Mouse (Mus musculus): ENCODE data around the gene Mrpl20. TPM values are rescaled to one million over a fixed set of nuclear protein-coding genes. Genes with fewer than 3 reads are reported as not detected.

The Mrpl20 gene
- total RNA-seq, 2 experiments from 2014 or later, result 18.9 to 33.8 TPM

GRCm38 (mm10) chr4:155848434-155849095 is 45.9 kb downstream of the Mrpl20 start:
- ATAC-seq (replicated peaks; ENCODE audit: low FRiP score, poor library complexity, severe bottlenecking), result no peak

DNA sequence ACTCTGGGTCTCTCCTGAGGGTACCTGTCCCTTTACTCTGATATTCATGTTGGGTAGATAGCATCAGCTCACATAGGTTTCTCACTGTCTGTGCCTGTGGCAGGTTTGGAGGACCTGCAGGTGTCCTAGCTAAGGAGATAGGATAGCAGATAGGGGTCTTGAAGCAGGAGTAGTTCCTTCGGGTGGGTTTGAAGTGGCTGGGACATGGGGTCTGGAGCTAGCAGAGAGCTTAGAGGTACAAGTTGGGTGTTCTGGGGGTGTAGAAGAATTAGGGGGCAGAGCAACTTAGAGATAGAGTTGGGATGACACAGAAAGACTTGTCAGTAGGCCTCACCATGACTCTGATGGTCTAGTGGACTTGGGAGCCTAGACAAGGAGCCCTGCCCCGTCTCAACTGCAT is 46.7 kb downstream of the Mrpl20 start:
- no peak for ATAC-seq (replicated peaks; ENCODE audit: low FRiP score, poor library complexity, severe bottlenecking)

- no peak for ATAC-seq (replicated peaks; ENCODE audit: low FRiP score, poor library complexity, severe bottlenecking)
Observed at GRCm38 (mm10) chr4:155849792-155850451, 47.2 kb downstream of the Mrpl20 start.

- no peak for ATAC-seq (replicated peaks; ENCODE audit: low FRiP score, poor library complexity, severe bottlenecking)
Observed at GRCm38 (mm10) chr4:155851368-155851767, 48.7 kb downstream of the Mrpl20 start.

DNA sequence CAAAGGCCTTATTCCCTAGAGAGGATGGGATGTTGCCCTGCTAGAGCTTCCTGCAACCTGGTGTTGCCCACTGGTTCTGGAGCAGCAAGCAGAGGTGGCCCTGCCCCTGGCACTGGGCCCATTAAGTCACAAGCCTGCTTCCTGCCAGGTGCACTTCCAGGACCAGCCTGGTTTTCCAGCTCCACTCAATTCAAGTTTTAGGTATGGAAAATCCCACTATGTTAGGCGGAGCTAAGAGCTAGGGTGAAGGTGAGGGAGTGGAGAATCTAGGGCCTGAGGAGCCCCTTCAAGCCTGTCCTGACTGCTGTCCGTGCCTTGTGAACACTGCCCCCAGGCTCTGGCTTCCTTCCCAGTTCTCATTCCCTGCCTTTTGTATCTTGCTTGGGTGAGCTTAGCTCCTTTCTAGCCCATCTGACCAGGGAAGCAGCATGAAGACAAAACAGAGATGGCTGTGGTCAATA is 49.3 kb downstream of the Mrpl20 start:
- ATAC-seq (replicated peaks; ENCODE audit: low FRiP score, poor library complexity, severe bottlenecking), result no peak

GRCm38 (mm10) chr4:155853421-155853820 is 50.7 kb downstream of the Mrpl20 start:
- ATAC-seq (replicated peaks; ENCODE audit: low FRiP score, poor library complexity, severe bottlenecking), result no peak

GRCm38 (mm10) chr4:155854991-155855390 is 52.3 kb downstream of the Mrpl20 start:
- ATAC-seq (replicated peaks; ENCODE audit: low FRiP score, poor library complexity, severe bottlenecking), result no peak

GRCm38 (mm10) chr4:155856071-155856470 is 53.4 kb downstream of the Mrpl20 start:
- ATAC-seq (replicated peaks; ENCODE audit: low FRiP score, poor library complexity, severe bottlenecking), result no peak

- ATAC-seq (replicated peaks; ENCODE audit: low FRiP score, poor library complexity, severe bottlenecking), result no peak
Observed at GRCm38 (mm10) chr4:155856881-155857280, 54.2 kb downstream of the Mrpl20 start.

- ATAC-seq (replicated peaks; ENCODE audit: low FRiP score, poor library complexity, severe bottlenecking), result no peak
Observed at GRCm38 (mm10) chr4:155859318-155859717, 56.6 kb downstream of the Mrpl20 start.

Other genes starting within 250 kb of the Mrpl20 start
- 42.3 and 46.2 TPM in 2 replicates for gene Nadk, start 240.5 kb upstream of the Mrpl20 start, total RNA-seq (2015; ENCODE audit: low replicate concordance)
- 27.5 and 27.6 TPM in 2 replicates for gene Nadk, start 240.5 kb upstream of the Mrpl20 start, total RNA-seq (2017; ENCODE audit: low replicate concordance)
- 10.4 and 13.8 TPM in 2 replicates for gene Slc35e2, start 201.5 kb upstream of the Mrpl20 start, total RNA-seq (2015; ENCODE audit: low replicate concordance)
- 7.6 and 13.2 TPM in 2 replicates for gene Slc35e2, start 201.5 kb upstream of the Mrpl20 start, total RNA-seq (2017; ENCODE audit: low replicate concordance)
- 23.0 and 24.8 TPM in 2 replicates for gene Cdk11b, start 178.0 kb upstream of the Mrpl20 start, total RNA-seq (2015; ENCODE audit: low replicate concordance)
- gene Cdk11b, start 178.0 kb upstream of the Mrpl20 start, total RNA-seq (2017; ENCODE audit: low replicate concordance), result 20.7 and 51.7 TPM in 2 replicates
- not detected in 2 replicates for gene Gm10563, start 157.5 kb upstream of the Mrpl20 start, total RNA-seq (2015; ENCODE audit: low replicate concordance)
- not detected in 2 replicates for gene Gm10563, start 157.5 kb upstream of the Mrpl20 start, total RNA-seq (2017; ENCODE audit: low replicate concordance)
- 1.9 TPM in 1 of 2 replicates, not detected in the other for gene Mmp23, start 149.5 kb upstream of the Mrpl20 start, total RNA-seq (2015; ENCODE audit: low replicate concordance)
- not detected in 2 replicates for gene Mmp23, start 149.5 kb upstream of the Mrpl20 start, total RNA-seq (2017; ENCODE audit: low replicate concordance)
- 0.77 and 0.84 TPM in 2 replicates for gene Mib2, start 133.7 kb upstream of the Mrpl20 start, total RNA-seq (2015; ENCODE audit: low replicate concordance)
- 2.1 and 3.2 TPM in 2 replicates for gene Mib2, start 133.7 kb upstream of the Mrpl20 start, total RNA-seq (2017; ENCODE audit: low replicate concordance)
- not detected in 2 replicates for gene Fndc10, start 108.5 kb upstream of the Mrpl20 start, total RNA-seq (2015; ENCODE audit: low replicate concordance)
- gene Fndc10, start 108.5 kb upstream of the Mrpl20 start, total RNA-seq (2017; ENCODE audit: low replicate concordance), result 0.09 TPM in 1 of 2 replicates, not detected in the other
- 35.9 and 37.1 TPM in 2 replicates for gene Ssu72, start 98.1 kb upstream of the Mrpl20 start, total RNA-seq (2015; ENCODE audit: low replicate concordance)
- gene Ssu72, start 98.1 kb upstream of the Mrpl20 start, total RNA-seq (2017; ENCODE audit: low replicate concordance), result 28.3 and 43.4 TPM in 2 replicates
- 0.19 TPM in 1 of 2 replicates, not detected in the other for gene Tmem240, start 68.1 kb upstream of the Mrpl20 start, total RNA-seq (2015; ENCODE audit: low replicate concordance)
- gene Tmem240, start 68.1 kb upstream of the Mrpl20 start, total RNA-seq (2017; ENCODE audit: low replicate concordance), result not detected in 2 replicates
- gene Atad3a, start 41.8 kb upstream of the Mrpl20 start, total RNA-seq (2015; ENCODE audit: low replicate concordance), result 4.6 and 14.0 TPM in 2 replicates
- gene Atad3a, start 41.8 kb upstream of the Mrpl20 start, total RNA-seq (2017; ENCODE audit: low replicate concordance), result 11.9 and 17.4 TPM in 2 replicates
- gene Vwa1, start 28.2 kb upstream of the Mrpl20 start, total RNA-seq (2015; ENCODE audit: low replicate concordance), result not detected in 2 replicates
- not detected in 2 replicates for gene Vwa1, start 28.2 kb upstream of the Mrpl20 start, total RNA-seq (2017; ENCODE audit: low replicate concordance)
- gene Tmem88b, start 17.0 kb upstream of the Mrpl20 start, total RNA-seq (2015; ENCODE audit: low replicate concordance), result 1.3 TPM in 1 of 2 replicates, not detected in the other
- 0.42 and 1.3 TPM in 2 replicates for gene Tmem88b, start 17.0 kb upstream of the Mrpl20 start, total RNA-seq (2017; ENCODE audit: low replicate concordance)
- 2.5 TPM in 1 of 2 replicates, not detected in the other for gene Ankrd65, start 12.4 kb upstream of the Mrpl20 start, total RNA-seq (2015; ENCODE audit: low replicate concordance)
- gene Ankrd65, start 12.4 kb upstream of the Mrpl20 start, total RNA-seq (2017; ENCODE audit: low replicate concordance), result 1.7 and 4.3 TPM in 2 replicates
- gene Ccnl2, start 9.6 kb downstream of the Mrpl20 start, total RNA-seq (2015; ENCODE audit: low replicate concordance), result 117 and 136 TPM in 2 replicates
- 187 and 202 TPM in 2 replicates for gene Ccnl2, start 9.6 kb downstream of the Mrpl20 start, total RNA-seq (2017; ENCODE audit: low replicate concordance)
- 25.0 and 35.9 TPM in 2 replicates for gene Aurkaip1, start 28.4 kb downstream of the Mrpl20 start, total RNA-seq (2015; ENCODE audit: low replicate concordance)
- 48.7 and 56.0 TPM in 2 replicates for gene Aurkaip1, start 28.4 kb downstream of the Mrpl20 start, total RNA-seq (2017; ENCODE audit: low replicate concordance)
- 2.1 TPM in 1 of 2 replicates, not detected in the other for gene Mxra8, start 36.8 kb downstream of the Mrpl20 start, total RNA-seq (2015; ENCODE audit: low replicate concordance)
- not detected in 2 replicates for gene Mxra8, start 36.8 kb downstream of the Mrpl20 start, total RNA-seq (2017; ENCODE audit: low replicate concordance)
- 3.7 and 6.7 TPM in 2 replicates for gene Dvl1, start 44.5 kb downstream of the Mrpl20 start, total RNA-seq (2015; ENCODE audit: low replicate concordance)
- 4.8 and 6.3 TPM in 2 replicates for gene Dvl1, start 44.5 kb downstream of the Mrpl20 start, total RNA-seq (2017; ENCODE audit: low replicate concordance)
- gene Tas1r3, start 60.5 kb downstream of the Mrpl20 start, total RNA-seq (2015; ENCODE audit: low replicate concordance), result not detected in 2 replicates
- 0.14 and 0.85 TPM in 2 replicates for gene Tas1r3, start 60.5 kb downstream of the Mrpl20 start, total RNA-seq (2017; ENCODE audit: low replicate concordance)
- 1.5 and 1.7 TPM in 2 replicates for gene Cptp, start 66.6 kb downstream of the Mrpl20 start, total RNA-seq (2015; ENCODE audit: low replicate concordance)
- 2.5 and 6.4 TPM in 2 replicates for gene Cptp, start 66.6 kb downstream of the Mrpl20 start, total RNA-seq (2017; ENCODE audit: low replicate concordance)
- gene Ints11, start 66.7 kb downstream of the Mrpl20 start, total RNA-seq (2015; ENCODE audit: low replicate concordance), result 5.6 and 10.0 TPM in 2 replicates
- 7.8 and 8.5 TPM in 2 replicates for gene Ints11, start 66.7 kb downstream of the Mrpl20 start, total RNA-seq (2017; ENCODE audit: low replicate concordance)
- gene Pusl1, start 88.9 kb downstream of the Mrpl20 start, total RNA-seq (2015; ENCODE audit: low replicate concordance), result 2.3 and 5.9 TPM in 2 replicates
- 2.2 and 5.3 TPM in 2 replicates for gene Pusl1, start 88.9 kb downstream of the Mrpl20 start, total RNA-seq (2017; ENCODE audit: low replicate concordance)
- gene Acap3, start 88.9 kb downstream of the Mrpl20 start, total RNA-seq (2015; ENCODE audit: low replicate concordance), result 5.6 and 10.0 TPM in 2 replicates
- 4.3 and 23.7 TPM in 2 replicates for gene Acap3, start 88.9 kb downstream of the Mrpl20 start, total RNA-seq (2017; ENCODE audit: low replicate concordance)
- gene Ube2j2, start 141.0 kb downstream of the Mrpl20 start, total RNA-seq (2015; ENCODE audit: low replicate concordance), result 9.4 and 19.4 TPM in 2 replicates
- gene Ube2j2, start 141.0 kb downstream of the Mrpl20 start, total RNA-seq (2017; ENCODE audit: low replicate concordance), result 25.6 and 41.3 TPM in 2 replicates
- gene C1qtnf12, start 159.4 kb downstream of the Mrpl20 start, total RNA-seq (2015; ENCODE audit: low replicate concordance), result 99.9 and 100 TPM in 2 replicates
- gene C1qtnf12, start 159.4 kb downstream of the Mrpl20 start, total RNA-seq (2017; ENCODE audit: low replicate concordance), result 21.5 and 35.8 TPM in 2 replicates
- 1.0 and 4.4 TPM in 2 replicates for gene B3galt6, start 189.8 kb downstream of the Mrpl20 start, total RNA-seq (2015; ENCODE audit: low replicate concordance)
- gene B3galt6, start 189.8 kb downstream of the Mrpl20 start, total RNA-seq (2017; ENCODE audit: low replicate concordance), result 1.2 and 1.4 TPM in 2 replicates
- gene Sdf4, start 190.0 kb downstream of the Mrpl20 start, total RNA-seq (2015; ENCODE audit: low replicate concordance), result 11.1 and 16.7 TPM in 2 replicates
- 101 and 127 TPM in 2 replicates for gene Sdf4, start 190.0 kb downstream of the Mrpl20 start, total RNA-seq (2017; ENCODE audit: low replicate concordance)
- 5.2 TPM in 1 of 2 replicates, not detected in the other for gene Tnfrsf4, start 211.0 kb downstream of the Mrpl20 start, total RNA-seq (2015; ENCODE audit: low replicate concordance)
- gene Tnfrsf4, start 211.0 kb downstream of the Mrpl20 start, total RNA-seq (2017; ENCODE audit: low replicate concordance), result 5.5 TPM in 1 of 2 replicates, not detected in the other
- gene Tnfrsf18, start 223.3 kb downstream of the Mrpl20 start, total RNA-seq (2015; ENCODE audit: low replicate concordance), result 16.5 TPM in 1 of 2 replicates, not detected in the other
- gene Tnfrsf18, start 223.3 kb downstream of the Mrpl20 start, total RNA-seq (2017; ENCODE audit: low replicate concordance), result 2.3 and 2.9 TPM in 2 replicates